Mouse (Mus musculus) cerebellum, adult 2 months (tissue): Measurements from ENCODE around the gene Mgarp.

Experiments used
- CTCF ChIP-seq: fragments of 200-500 bp; IDR thresholded peaks from 2 replicates; pipeline ENCODE4 v1.5.1; 2011; ENCODE audit warnings: low read depth, mild to moderate bottlenecking, control low read depth, low read length, moderate library complexity, borderline replicate concordance; ENCODE audit not compliant: insufficient read depth
- POLR2A ChIP-seq: fragments of 200-500 bp; IDR thresholded peaks from 2 replicates; pipeline ENCODE4 v1.6.1; 2011; ENCODE audit warnings: low read length, control low read depth, borderline replicate concordance; ENCODE audit not compliant: insufficient read depth

- TF ChIP-seq CTCF, result peak; percentile 35; the same call in 1 of the 2 replicates
- no peak for TF ChIP-seq POLR2A
These were observed 18.5 kb downstream of the Mgarp start for GRCm38 (mm10) chr3:51377878-51378664.
